Mouse (Mus musculus): ENCODE results near the gene Emx2.

Emx2 gene

DNA sequence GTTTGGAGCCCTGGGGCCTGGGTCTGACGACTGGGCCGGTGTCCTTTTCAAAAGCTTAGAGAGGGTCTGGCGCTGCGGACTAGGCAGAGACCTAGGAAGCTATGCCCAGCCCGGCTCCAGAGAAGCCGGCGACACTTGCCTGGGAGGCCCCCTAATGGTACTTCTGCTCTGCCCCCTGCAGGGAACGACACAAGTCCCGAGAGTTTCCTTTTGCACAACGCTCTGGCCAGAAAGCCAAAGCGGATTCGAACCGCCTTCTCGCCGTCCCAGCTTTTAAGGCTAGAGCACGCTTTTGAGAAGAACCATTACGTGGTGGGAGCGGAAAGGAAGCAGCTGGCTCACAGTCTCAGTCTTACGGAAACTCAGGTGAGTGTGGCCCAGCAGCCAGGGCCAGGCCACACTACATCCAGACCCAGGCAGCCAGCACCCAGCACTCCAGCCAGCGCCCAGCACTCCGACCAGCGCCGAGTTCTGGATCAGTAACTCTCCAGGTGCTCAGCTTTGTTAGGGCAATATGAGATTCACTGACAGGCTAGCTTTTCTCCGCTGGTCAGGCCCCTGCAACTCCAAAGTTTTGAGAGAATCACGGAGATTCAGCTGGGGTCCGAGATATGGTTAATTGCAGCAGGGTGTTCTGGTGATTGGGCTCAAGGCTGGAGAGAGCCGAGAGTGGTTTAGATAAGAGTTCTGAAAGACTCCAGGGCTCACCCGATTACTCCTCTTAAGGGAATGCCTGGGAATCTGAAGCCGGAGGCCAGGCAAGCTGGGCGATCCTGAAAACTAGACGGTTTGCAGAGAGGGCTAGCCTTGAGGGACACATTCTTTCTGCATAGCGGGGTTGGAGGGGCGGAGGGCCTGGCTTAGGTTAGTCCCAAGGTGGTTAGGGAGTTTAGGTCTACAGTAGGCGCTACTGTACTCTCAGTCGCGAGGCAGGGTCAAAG is 3.6 kb downstream of the Emx2 start:
- DNase-seq (ENCODE audit: low read depth in 2 of 2, low spot score in 2 of 2), result no peak

DNA sequence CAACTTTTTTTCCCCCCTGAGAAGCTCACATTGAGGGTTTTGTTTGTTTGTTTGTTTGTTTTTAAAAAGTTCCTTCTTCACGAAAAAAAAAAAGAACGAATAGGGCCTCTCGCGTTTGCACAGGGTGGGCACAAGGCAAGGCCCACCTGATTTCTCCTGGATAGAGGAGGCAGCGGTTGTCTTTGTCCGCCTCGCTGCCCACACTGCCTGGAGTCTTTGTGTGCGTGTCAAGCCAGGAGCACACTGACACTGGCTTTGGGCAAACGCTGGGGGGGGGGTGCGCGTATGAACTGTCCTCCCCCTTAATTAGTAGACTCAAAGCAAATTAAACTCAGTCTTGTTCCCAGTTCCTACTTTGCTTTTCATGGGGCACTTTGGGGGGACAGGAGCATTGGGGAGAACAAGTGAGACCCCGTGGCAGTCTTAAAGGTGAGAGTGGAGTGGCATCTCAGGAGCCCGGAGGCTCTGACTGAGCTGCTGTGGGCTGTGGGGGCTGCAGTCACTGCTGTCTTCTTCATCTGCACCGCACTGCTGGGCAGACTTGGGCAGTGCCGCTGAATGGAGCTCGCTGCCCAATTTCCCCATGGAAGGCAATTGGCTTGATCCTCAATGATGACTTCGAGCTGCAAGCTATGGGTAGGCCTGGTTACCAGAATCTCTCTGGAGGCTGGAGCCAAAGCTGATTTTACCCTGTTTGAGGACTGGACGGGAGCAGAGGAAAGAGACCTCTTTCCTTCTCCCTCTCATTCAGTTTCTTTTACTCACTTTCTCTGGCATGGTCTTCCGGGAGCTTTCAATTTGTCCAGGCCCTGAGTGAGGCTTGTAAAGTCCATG is 4.5 kb downstream of the Emx2 start:
- no peak for DNase-seq (ENCODE audit: low read depth in 2 of 2, low spot score in 2 of 2)

DNA sequence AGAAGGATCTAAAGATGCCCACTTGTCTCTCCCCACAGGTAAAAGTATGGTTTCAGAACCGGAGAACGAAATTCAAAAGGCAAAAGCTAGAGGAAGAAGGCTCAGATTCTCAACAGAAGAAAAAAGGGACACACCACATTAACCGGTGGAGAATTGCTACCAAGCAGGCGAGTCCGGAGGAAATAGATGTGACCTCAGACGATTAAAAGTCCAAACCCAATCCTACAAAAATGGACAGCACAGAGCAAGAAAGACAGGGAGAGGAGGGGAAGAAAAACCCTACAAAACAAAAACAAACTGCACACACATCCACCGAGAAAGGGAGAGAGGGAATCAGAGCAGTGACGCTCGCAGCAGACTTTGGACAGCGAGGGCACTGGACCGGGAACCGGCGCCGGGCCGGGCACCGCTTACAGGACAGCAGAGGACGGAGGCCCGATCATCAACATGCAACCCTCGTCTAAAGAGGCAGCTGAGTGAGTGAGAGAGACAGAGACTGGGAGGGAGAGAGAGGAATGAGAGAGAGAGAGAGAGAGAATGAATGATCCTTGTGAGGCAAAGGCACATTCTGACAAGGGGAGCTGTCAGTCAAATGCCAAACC is 5.8 kb downstream of the Emx2 start:
- no peak for DNase-seq (ENCODE audit: low read depth in 2 of 2, low spot score in 2 of 2)

DNA sequence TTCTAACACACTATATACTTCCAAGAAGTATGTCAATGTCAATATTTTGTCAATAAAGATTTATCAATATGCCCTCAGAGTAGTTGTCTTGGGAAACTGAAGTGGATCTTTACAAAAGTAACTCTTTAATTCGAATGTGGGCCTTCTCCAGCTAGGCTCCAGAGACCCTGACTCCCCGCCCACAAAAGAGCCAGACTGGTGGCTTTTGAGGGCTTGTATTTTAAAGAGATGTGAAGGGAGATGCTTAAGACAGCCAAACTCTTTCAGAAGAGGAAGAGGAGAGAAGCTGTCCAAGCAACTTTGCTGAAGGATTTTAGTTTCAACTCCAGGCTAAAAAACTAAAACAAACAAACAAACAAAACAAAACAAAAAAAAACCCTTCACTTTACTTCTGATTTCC is 7.1 kb downstream of the Emx2 start:
- DNase-seq (ENCODE audit: low read depth in 2 of 2, low spot score in 2 of 2), result no peak

DNA sequence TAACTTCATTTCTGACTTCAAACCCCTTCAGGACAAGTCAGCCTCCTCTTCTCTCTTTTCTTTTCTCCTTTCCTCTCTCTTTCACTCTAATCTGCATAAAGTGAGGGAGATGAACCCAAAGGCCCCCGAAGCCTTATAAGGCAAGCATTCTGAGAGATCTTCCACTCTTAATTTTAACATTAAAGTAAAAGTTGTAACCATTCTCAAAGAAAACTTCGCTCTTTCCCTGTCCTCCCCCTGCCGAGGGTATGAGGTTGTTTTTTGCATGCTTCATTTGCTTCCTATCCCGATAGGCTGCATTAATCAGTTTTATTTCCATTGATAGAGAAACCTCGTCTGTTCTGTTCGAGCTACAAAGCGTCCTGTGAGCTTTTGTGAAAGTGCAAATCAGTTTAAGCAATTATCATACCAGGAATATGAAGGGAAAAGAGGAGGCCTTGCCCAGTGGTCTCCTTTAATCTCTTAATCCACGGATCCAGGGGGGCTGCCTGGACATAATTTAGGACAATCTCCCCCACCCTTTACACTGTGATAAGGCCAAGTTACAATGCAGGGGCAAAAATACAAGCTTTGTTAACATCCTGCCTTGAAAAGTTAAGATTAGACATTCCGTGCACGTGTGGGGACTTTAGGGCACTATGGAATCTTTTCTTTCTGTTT is 7.7 kb downstream of the Emx2 start:
- DNase-seq (ENCODE audit: low read depth in 2 of 2, low spot score in 2 of 2), result no peak

DNA sequence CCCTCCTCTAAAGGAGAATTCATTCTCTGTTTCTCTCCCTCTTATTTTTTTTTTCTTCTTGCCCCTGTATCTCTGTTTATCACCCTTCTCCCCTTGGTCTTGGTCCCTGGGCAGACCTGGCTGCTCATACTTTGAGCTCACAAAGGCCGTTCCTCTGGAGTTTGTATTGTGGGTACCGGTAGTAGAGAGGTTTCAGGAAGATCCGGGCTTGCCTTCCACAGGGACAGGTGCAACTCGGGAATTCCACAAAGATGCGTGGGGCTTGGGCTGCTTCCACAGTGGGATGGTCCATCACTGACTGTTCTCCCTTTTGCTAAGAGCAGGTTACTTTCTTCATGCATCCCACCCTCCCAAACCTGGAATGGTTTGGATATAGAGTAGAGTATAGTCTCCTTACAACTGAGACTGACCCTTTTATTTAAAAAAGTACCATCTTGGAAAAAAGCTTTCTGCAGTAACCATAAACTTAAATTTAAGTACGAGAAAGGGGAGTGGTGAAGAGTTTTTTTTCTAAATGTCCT is 8.3 kb downstream of the Emx2 start:
- no peak for DNase-seq (ENCODE audit: low read depth in 2 of 2, low spot score in 2 of 2)

- no peak for DNase-seq (ENCODE audit: low read depth in 2 of 2, low spot score in 2 of 2)
Measured at GRCm38 (mm10) chr19:59467016-59467412, 8.8 kb downstream of the Emx2 start.

DNA sequence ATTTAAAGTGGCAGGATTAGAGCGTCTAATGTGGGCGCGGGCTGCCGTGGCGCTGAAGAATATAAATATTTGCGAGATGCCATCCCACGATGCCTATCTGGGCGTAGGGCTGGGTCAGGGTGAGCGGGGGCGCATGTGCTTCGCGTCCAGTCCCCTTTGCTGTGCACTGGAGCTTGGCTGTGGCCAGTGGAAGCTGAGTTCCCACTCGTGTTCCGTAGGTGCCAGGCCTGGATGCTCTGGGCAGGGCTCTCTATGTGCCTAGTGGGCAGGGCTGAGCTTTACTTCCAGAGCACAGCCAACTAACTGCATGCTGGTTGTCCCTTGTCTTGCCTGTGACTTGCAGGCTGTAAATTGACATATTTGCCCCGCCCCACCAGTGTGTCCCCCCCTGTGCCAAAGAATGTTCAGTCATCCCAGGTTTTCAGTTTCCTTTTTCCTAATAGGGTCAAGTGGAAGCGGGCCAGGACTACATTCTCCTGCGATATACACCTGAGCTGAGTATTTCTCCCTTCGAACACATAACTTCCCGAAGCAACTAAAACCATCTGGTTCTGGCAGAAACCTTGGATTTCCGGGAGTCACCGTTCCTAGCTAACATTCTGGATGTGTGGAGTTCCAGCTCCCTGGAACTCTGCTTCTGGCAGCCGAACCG is 9.4 kb downstream of the Emx2 start:
- no peak for DNase-seq (ENCODE audit: low read depth in 2 of 2, low spot score in 2 of 2)

DNA sequence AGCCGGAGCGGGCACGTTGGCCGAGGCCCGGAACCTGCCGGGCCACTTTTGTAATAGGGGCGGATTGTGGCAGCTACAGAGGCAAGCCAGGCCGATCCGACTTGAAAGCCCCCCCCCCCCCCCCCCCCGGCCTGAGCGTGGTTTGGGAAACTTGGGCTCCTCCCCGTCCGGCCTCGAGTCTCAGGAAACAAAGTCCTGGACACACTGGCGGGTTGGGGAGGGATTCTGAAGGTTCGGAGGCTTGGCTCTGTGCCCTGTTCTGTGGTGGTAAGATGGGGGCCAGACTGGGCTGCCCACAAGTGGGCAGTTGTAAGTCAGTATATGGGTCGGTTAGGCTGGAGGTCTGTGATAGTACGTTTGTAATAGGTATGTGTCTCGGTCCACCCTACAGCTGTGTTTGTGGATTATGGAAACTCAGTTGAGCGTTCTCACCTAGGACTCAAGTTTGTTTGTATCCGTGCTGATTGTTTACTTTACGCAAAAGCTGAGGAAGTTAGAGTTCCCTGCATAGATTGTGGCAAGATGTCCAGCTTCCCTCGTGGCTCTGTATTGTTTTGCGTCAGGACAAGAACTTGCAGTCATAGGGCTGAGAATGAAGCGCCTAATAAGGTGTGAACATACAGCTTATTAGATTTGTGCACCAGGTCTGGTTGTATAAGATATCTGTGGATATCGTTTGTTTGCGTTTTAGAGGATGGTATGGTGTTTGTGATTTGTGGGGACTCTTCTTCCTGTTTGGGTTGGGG is 10.1 kb downstream of the Emx2 start:
- DNase-seq (ENCODE audit: low read depth in 2 of 2, low spot score in 2 of 2), result no peak

DNA sequence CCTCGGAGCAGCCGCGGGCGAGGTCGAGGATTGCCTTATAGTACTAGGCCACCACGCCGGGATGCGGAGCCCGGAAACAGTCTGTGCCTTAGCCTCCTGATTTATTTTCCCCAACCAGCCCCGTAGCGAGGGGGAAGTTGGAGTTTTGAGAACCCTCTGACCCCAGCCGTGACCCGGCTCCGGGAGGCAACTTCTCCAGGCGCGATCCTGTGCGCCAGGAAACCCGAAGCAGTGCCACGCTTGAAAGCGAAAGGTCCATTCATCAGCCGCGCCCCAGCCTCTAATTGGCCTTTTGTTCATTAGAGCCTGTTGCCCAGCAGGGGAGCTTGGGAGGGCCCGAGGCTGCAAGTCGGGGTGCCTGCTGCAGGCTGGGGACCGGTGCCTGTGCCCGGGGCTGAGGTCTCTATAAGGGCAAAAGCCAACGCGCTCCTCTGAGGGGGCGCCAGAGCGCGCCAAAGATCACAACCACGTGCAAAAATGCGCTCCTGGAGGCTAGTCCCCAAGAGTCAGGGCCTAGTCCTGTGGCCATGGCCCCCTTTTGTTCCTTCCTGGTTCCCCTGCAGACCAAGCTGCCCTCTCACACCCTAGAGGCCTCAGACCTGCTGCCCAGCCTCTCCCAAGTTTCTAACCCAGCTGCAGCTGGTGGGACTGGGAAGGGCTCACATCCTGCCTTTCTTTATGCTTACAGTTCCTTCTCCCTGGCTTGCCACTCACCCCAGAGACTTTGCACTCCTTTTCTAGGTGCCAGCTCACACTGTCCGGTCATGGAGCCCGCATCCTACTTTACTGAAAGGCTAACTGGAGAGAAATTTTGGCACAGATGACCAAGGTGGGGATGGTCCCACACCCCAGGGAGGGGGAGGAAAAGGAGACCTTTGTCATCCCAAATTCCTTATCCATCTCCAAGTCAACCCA is 11.1 kb downstream of the Emx2 start:
- DNase-seq (ENCODE audit: low read depth in 2 of 2, low spot score in 2 of 2), result no peak

DNA sequence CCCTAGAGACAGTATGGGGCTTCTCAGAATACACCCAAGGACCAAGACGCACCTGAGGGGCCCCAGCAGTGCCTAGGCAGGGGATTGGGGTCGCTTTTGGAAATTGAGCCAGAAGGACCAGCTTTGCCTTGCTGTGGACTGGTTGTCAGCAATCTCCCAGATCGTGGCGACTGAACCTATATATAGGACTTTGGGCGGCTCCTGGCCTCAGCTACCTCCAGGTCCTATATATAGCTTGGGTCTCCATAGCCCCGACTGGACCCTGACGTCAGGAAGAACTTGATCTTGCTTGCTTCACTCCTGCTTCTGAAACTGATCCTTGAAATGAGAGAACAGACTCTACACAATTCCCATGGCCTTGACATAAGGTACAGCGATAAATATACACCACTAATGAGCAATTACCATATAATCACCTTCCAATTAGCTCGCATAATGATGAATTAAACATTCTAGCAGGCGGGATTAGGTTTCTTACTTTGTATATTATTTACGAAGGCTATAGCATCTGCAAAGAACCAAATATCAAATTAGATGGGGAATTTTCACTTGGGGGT is 12.0 kb downstream of the Emx2 start:
- no peak for DNase-seq (ENCODE audit: low read depth in 2 of 2, low spot score in 2 of 2)

- DNase-seq (ENCODE audit: low read depth in 2 of 2, low spot score in 2 of 2), result no peak
Measured at GRCm38 (mm10) chr19:59470913-59471312, 12.7 kb downstream of the Emx2 start.

DNA sequence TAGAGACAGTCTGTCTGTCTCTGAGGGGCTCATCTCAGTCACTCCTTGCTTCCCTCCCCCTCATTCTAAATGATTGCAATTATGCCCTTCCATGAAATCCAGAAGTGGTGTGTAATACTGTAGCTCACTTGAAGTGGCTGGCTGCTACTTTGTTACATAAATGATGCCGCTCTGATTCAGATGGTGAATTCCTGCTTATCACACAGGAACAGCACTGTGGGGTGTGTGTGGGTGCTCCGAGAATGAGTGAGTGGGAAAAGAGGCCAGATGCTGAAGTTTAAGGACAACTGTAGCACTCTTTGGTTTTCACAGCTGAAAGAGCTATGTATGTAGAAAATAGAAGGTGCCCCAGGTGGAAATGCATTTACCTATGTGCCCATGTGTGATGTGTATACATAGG is 14.7 kb downstream of the Emx2 start:
- no peak for DNase-seq (ENCODE audit: low read depth in 2 of 2, low spot score in 2 of 2)

GRCm38 (mm10) chr19:59479912-59480311 is 21.7 kb downstream of the Emx2 start:
- no peak for DNase-seq (ENCODE audit: low read depth in 2 of 2, low spot score in 2 of 2)

- no peak for DNase-seq (ENCODE audit: low read depth in 2 of 2, low spot score in 2 of 2)
Measured at GRCm38 (mm10) chr19:59480563-59480962, 22.4 kb downstream of the Emx2 start.

GRCm38 (mm10) chr19:59492258-59492657 is 34.1 kb downstream of the Emx2 start:
- no peak for DNase-seq (ENCODE audit: low read depth in 2 of 2, low spot score in 2 of 2)

DNA sequence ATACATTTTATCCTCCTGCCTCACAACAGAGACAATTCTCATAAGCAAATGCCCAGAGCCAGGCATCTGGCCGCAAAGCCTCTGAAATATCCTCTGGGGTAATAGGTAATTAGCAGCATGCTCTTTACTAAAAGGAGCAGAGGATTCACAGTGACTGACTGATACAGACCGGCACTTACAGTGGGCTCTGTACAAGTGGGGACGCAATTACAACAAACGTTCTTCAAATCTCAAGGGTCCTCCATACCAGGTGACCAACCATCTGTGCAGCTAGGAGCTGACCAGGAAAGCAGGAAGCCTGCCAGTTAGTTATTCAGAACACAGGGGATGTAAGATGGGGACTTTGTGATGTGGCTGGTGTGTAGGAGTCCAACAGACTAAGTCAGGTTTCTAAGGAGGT is 38.7 kb downstream of the Emx2 start:
- no peak for DNase-seq (ENCODE audit: low read depth in 2 of 2, low spot score in 2 of 2)

GRCm38 (mm10) chr19:59508896-59509295 is 50.7 kb downstream of the Emx2 start:
- DNase-seq (ENCODE audit: low read depth in 2 of 2, low spot score in 2 of 2), result no peak

Data from CD8-positive naive resting alpha-beta T cell, adult 2 months (primary cell).